Mouse (Mus musculus): ENCODE results near the gene Tmem63a. TPM values are rescaled to one million over a fixed set of nuclear protein-coding genes. Genes with fewer than 3 reads are reported as not detected.

Tmem63a gene
- polyA plus RNA-seq, 1 experiment from 2014 or later: 7.7 TPM

DNA sequence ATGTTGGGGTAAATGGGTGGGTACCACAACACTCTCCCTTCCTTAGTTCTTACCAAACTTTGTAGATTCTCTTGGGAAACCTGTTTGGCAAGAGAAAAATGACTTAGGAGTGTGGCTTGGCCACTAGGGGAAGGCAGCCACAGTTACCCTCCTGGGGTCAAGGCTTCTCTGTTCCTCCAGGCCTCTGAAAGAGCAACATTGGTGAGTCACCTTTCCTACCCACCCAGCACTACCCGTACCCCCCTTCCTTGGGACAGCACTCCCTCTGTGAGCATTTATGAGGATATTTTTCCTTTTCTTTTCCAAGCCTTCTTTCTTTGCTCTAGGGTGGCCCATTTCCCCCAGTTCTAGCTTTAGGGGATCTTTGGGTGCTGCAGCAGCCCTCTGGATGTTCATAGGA lies 1.8 kb downstream of the Tmem63a start:
- H3K4me3 ChIP-seq: no peak overlapping the region
- H3K27ac ChIP-seq (replicated peaks): no peak overlapping the region; the same call in 1 of the 2 replicates
- peaks cover 24% of the 10 kb centered on the region for H3K36me3 ChIP-seq
- peak overlapping the region; percentile 92; the same call in 1 of the 2 replicates for H3K9ac ChIP-seq
- WGBS: 50% methylated on average over 1 of the region's 1 CpGs
- H3K4me2 ChIP-seq: peak overlapping the region; percentile 84
- no peaks in the 10 kb centered on the region for H3K9me3 ChIP-seq
- peaks cover 4% of the 10 kb centered on the region; the same call in 1 of the 2 replicates for H3K27me3 ChIP-seq (replicated peaks)
- no peak for ATAC-seq (ENCODE audit: extremely low read depth, insufficient number of reproducible peaks, low FRiP score, low TSS enrichment)
- H3K4me1 ChIP-seq: peaks cover 51% of the 10 kb centered on the region

DNA sequence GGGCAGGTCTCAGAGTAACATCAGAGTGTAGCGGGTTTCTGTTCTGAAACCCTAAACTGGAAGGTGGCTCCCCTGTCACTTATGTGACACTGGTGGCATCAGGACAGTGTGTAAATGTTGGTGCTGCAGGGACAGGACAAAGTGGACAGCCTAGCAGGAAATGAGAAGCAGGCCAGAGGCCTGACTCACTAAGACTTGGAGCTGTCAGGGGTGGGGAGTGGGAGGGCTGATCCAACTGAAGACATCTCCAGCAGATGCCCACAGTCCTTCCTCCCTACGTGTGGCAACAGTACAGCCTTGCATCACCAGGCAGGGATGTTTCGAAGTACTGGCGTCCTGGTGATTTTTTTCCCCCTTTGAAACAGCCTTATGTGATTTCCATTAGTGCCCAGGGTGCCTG lies 2.4 kb downstream of the Tmem63a start:
- peaks cover 30% of the 10 kb centered on the region for H3K36me3 ChIP-seq
- no peak overlapping the region for H3K4me2 ChIP-seq
- H3K27me3 ChIP-seq (replicated peaks): peaks cover 4% of the 10 kb centered on the region; the same call in 1 of the 2 replicates
- no peak overlapping the region for H3K9ac ChIP-seq
- H3K4me3 ChIP-seq: no peak overlapping the region
- no peak for ATAC-seq (ENCODE audit: extremely low read depth, insufficient number of reproducible peaks, low FRiP score, low TSS enrichment)
- H3K27ac ChIP-seq (replicated peaks): peak overlapping the region; percentile 70
- peaks cover 51% of the 10 kb centered on the region for H3K4me1 ChIP-seq
- no peaks in the 10 kb centered on the region for H3K9me3 ChIP-seq
- 79% methylated on average over 4 of the region's 4 CpGs for WGBS

DNA sequence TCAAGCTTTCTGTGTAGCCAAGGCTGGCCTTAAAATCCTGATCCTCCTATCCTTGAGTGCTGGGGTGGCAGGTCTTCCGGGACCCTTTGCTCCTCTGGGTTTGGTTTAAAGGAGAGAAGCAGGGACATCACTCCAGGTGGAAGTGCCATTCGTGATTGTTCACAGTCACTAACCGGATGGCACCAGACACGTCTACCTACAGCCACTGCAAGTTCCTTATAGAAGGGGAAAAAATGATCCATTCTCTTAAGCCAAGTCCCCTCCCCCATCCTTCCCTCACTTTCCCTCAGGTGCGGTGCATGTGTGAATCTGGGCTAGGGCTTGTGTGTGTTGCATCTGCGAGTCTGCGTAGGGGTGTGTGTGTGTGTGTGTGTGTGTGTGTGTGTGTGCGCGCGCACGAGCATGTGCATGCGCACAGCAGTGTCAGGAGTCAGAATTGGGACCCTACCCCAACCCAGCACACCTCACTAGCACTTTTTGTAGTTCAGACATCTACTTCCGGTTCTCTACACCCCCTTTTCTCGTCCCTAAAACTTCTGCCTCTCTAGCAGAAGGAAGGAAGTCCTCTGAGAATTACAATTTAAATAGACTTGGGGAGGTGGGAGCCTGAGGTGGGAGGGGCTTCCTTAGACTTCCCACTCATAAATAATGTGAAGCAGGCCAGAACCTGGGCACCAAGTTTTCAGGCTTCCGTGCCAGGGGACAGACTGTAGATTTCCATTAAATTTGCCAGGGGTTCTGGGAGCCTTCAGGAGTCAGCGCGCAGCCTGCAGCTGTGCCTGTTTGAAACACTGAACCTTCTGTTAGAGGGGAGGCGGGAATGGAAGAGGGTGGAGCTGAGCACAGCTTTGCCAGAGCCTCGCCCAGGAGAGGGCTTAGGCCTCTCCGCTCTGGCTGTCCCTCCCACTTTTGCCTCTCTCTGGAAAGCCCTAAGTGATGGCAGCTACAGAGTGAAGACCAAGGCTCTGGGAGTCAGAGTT lies 3.1 kb downstream of the Tmem63a start:
- 25% methylated on average over 20 of the region's 20 CpGs for WGBS
- Histone ChIP-seq H3K36me3 (peaks cover 38% of the 10 kb centered on the region), H3K9ac (peak overlapping the region; percentile 56), H3K27ac (replicated peaks) (peak overlapping the region; percentile 70), H3K4me1 (peaks cover 51% of the 10 kb centered on the region), H3K9me3 (no peaks in the 10 kb centered on the region), H3K4me3 (peak overlapping the region; percentile 28), H3K27me3 (replicated peaks) (peaks cover 4% of the 10 kb centered on the region; the same call in 1 of the 2 replicates), H3K4me2 (peak overlapping the region; percentile 60)
- ATAC-seq (ENCODE audit: extremely low read depth, insufficient number of reproducible peaks, low FRiP score, low TSS enrichment): 0 out of 2 replicates have a peak, but pooled peaks have one; percentile 22

DNA sequence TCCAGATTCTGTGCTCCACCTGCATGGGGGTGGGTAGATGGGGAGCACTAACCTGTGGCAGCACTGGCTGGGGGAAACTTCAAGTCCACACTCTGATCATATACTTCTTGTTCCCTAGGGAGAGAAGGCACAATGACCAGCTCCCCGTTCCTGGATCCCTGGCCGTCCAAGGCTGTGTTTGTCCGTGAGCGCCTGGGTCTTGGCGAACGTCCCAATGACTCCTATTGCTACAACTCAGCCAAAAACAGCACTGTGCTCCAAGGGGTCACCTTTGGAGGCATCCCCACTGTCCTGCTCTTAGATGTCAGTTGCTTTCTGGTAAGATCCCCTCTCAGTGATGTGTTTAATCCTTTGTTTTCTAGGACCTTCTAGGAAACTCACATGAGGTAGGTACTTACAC lies 4.3 kb downstream of the Tmem63a start:
- H3K4me3 ChIP-seq: no peak overlapping the region
- peaks cover 43% of the 10 kb centered on the region for H3K36me3 ChIP-seq
- 79% methylated on average over 6 of the region's 6 CpGs for WGBS
- peak overlapping the region; percentile 70; the same call in 1 of the 2 replicates for H3K27ac ChIP-seq (replicated peaks)
- H3K4me2 ChIP-seq: no peak overlapping the region
- H3K4me1 ChIP-seq: peaks cover 45% of the 10 kb centered on the region
- peaks cover 4% of the 10 kb centered on the region; the same call in 1 of the 2 replicates for H3K9me3 ChIP-seq
- 0 out of 2 replicates have a peak overlapping the region, but pooled peaks have one; percentile 56 for H3K9ac ChIP-seq
- ATAC-seq (ENCODE audit: extremely low read depth, insufficient number of reproducible peaks, low FRiP score, low TSS enrichment): no peak
- H3K27me3 ChIP-seq (replicated peaks): no peaks in the 10 kb centered on the region

DNA sequence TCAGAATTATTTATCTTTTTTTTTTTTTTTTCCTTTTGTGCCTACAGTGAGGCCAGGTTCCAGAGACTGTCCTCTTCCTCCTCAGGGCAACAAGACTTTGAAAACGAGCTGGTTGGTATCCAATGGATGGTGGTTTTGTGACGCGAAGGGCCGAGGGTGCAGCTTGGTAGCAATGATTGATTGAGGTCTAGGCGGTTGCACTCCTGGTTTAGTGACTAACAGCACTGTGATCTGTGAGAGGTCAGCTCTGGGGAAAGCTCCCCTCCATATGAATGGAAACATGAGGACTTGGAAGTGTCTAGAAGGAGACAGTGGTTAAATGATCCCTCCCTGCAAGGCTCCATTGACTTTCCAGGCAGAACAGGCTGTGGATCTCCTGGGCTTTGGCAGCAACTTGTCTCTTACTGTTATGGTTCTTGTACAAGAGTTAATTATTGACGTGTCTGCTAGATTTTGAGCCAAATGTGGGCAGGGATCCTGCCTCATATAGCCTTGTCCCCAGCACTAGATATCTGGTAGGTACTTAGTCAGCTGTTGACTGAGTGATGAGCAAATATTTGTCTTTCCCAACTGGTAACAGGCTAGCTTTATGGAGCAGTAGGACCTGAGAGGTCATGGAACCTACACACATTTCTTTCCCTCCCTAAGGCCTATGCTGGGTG lies 10.1 kb downstream of the Tmem63a start:
- WGBS: 80% methylated on average over 6 of the region's 6 CpGs
- Histone ChIP-seq H3K4me3 (no peak overlapping the region), H3K27ac (replicated peaks) (no peak overlapping the region), H3K36me3 (peaks cover 90% of the 10 kb centered on the region), H3K27me3 (replicated peaks) (no peaks in the 10 kb centered on the region), H3K4me2 (no peak overlapping the region), H3K9ac (no peak overlapping the region), H3K9me3 (peaks cover 4% of the 10 kb centered on the region; the same call in 1 of the 2 replicates), H3K4me1 (no peaks in the 10 kb centered on the region)
- ATAC-seq (ENCODE audit: extremely low read depth, insufficient number of reproducible peaks, low FRiP score, low TSS enrichment): no peak

GRCm38 (mm10) chr1:180952808-180953207 lies 10.7 kb downstream of the Tmem63a start:
- Histone ChIP-seq H3K36me3 (peaks cover 90% of the 10 kb centered on the region), H3K4me1 (no peaks in the 10 kb centered on the region), H3K4me3 (no peak overlapping the region), H3K9me3 (peaks cover 4% of the 10 kb centered on the region; the same call in 1 of the 2 replicates), H3K27ac (replicated peaks) (no peak overlapping the region), H3K9ac (no peak overlapping the region), H3K4me2 (no peak overlapping the region), H3K27me3 (replicated peaks) (no peaks in the 10 kb centered on the region)
- 89% methylated on average over 5 of the region's 5 CpGs for WGBS
- no peak for ATAC-seq (ENCODE audit: extremely low read depth, insufficient number of reproducible peaks, low FRiP score, low TSS enrichment)

- no peaks in the 10 kb centered on the region for H3K9me3 ChIP-seq
- H3K4me3 ChIP-seq: no peak overlapping the region
- H3K9ac ChIP-seq: no peak overlapping the region
- no peak overlapping the region for H3K4me2 ChIP-seq
- peaks cover 90% of the 10 kb centered on the region for H3K36me3 ChIP-seq
- H3K27ac ChIP-seq (replicated peaks): no peak overlapping the region
- no peaks in the 10 kb centered on the region for H3K4me1 ChIP-seq
- WGBS: 85% methylated on average over 8 of the region's 8 CpGs
- ATAC-seq (ENCODE audit: extremely low read depth, insufficient number of reproducible peaks, low FRiP score, low TSS enrichment): no peak
- H3K27me3 ChIP-seq (replicated peaks): no peaks in the 10 kb centered on the region
Observed at GRCm38 (mm10) chr1:180956401-180956800, 14.3 kb downstream of the Tmem63a start.

GRCm38 (mm10) chr1:180956973-180957381 lies 14.8 kb downstream of the Tmem63a start:
- no peaks in the 10 kb centered on the region for H3K4me1 ChIP-seq
- 62% methylated on average over 8 of the region's 8 CpGs for WGBS
- no peak overlapping the region for H3K4me2 ChIP-seq
- no peaks in the 10 kb centered on the region for H3K27me3 ChIP-seq (replicated peaks)
- ATAC-seq (ENCODE audit: extremely low read depth, insufficient number of reproducible peaks, low FRiP score, low TSS enrichment): peak; percentile 68
- no peak overlapping the region for H3K27ac ChIP-seq (replicated peaks)
- H3K4me3 ChIP-seq: no peak overlapping the region
- H3K36me3 ChIP-seq: peaks cover 90% of the 10 kb centered on the region
- no peak overlapping the region for H3K9ac ChIP-seq
- H3K9me3 ChIP-seq: no peaks in the 10 kb centered on the region

GRCm38 (mm10) chr1:180957989-180958388 lies 15.8 kb downstream of the Tmem63a start:
- Histone ChIP-seq H3K9me3 (no peaks in the 10 kb centered on the region), H3K4me3 (no peak overlapping the region), H3K36me3 (peaks cover 90% of the 10 kb centered on the region), H3K27me3 (replicated peaks) (no peaks in the 10 kb centered on the region), H3K4me2 (no peak overlapping the region), H3K4me1 (no peaks in the 10 kb centered on the region), H3K27ac (replicated peaks) (no peak overlapping the region), H3K9ac (no peak overlapping the region)
- no peak for ATAC-seq (ENCODE audit: extremely low read depth, insufficient number of reproducible peaks, low FRiP score, low TSS enrichment)
- 82% methylated on average over 3 of the region's 3 CpGs for whole genome bisulfite sequencing

DNA sequence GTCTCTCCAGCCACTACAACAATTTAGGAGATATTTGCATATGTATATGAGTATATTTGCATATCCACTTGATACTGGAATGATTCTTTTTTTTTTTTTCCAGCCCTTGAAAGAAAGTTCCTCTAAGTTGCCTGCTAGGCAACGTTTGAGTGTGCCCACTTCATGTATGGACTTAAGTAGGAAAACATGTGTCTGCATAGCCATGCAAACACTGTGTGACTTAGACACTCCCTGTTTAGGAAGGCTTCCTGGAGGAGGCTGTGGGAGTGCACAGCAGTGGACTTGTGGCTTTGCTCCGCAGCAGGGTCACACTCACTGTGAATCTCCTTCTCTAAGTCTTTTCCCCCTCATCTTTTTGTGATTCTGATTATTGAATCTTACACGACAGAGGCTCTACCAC lies 16.7 kb downstream of the Tmem63a start:
- Histone ChIP-seq H3K4me3 (no peak overlapping the region), H3K9me3 (no peaks in the 10 kb centered on the region), H3K27ac (replicated peaks) (no peak overlapping the region), H3K36me3 (peaks cover 90% of the 10 kb centered on the region), H3K27me3 (replicated peaks) (no peaks in the 10 kb centered on the region), H3K9ac (no peak overlapping the region), H3K4me1 (no peaks in the 10 kb centered on the region), H3K4me2 (no peak overlapping the region)
- 66% methylated on average over 3 of the region's 3 CpGs for WGBS
- ATAC-seq (ENCODE audit: extremely low read depth, insufficient number of reproducible peaks, low FRiP score, low TSS enrichment): no peak

GRCm38 (mm10) chr1:180965786-180966185 lies 23.6 kb downstream of the Tmem63a start:
- Histone ChIP-seq H3K27me3 (replicated peaks) (no peaks in the 10 kb centered on the region), H3K4me2 (no peak overlapping the region), H3K9me3 (no peaks in the 10 kb centered on the region), H3K36me3 (peaks cover 94% of the 10 kb centered on the region), H3K4me3 (no peak overlapping the region), H3K9ac (no peak overlapping the region), H3K27ac (replicated peaks) (no peak overlapping the region), H3K4me1 (peaks cover 22% of the 10 kb centered on the region)
- ATAC-seq (ENCODE audit: extremely low read depth, insufficient number of reproducible peaks, low FRiP score, low TSS enrichment): no peak
- 65% methylated on average over 3 of the region's 3 CpGs for WGBS
